Mouse (Mus musculus) spleen, adult 18-20 months (tissue): ENCODE data around the gene Ocrl.

Experiments
- DNase-seq, 2 experiments: peaks; one replicate each; pipeline ENCODE4 v3.0.0; 2022; ENCODE audit warnings: mixed read lengths in 2 of 2

Ocrl gene

DNA sequence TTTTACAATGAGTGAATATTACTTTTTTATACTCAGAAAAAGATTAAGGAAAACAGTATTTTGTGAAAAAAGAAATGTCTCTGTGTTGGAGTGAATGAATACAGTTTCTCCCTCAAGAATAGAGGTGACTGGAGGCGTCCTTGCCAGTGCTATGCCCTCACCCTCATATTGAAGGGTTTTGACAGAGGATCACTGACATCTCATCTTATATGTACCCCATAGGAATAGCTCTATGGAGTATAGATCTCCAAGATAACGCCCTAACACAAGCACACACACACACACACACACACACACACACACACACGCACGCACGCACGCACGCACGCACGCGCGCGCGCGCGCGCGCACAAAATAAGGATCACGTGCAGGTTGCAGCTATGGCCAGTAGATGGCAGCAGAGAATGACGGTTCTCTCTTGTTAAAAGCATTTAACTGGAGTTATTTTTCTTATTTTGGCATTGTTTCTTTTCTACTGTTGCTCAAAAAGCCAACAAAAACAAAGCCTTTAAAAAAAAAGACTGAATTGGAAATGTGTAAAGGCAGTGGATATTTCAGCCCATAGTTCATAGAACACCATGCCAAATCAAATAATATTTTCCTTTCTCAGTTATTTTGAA, 72.9 kb downstream of the Ocrl start:
- peak in 1 of 2 experiments; percentile 41 for DNase-seq

DNA sequence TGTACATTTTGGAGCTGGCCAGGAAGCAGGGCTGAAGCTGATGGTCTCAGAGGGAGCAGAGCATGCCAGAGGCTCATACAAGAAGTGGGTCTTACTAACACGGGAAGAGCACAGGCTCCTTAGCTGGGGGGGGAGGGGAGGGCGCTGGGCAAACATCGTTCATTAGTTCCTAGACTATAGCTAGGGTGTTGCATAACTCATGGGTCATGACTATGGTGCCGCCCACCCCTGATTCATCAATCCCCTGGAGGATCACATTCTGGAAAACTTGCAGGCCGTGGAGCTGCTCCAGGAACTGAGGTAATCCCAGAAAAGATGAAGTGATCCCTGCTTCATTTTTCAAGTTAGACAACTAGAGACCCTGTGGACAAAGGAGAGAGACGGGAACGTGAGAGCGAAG, 75.8 kb downstream of the Ocrl start:
- no peak for DNase-seq

DNA sequence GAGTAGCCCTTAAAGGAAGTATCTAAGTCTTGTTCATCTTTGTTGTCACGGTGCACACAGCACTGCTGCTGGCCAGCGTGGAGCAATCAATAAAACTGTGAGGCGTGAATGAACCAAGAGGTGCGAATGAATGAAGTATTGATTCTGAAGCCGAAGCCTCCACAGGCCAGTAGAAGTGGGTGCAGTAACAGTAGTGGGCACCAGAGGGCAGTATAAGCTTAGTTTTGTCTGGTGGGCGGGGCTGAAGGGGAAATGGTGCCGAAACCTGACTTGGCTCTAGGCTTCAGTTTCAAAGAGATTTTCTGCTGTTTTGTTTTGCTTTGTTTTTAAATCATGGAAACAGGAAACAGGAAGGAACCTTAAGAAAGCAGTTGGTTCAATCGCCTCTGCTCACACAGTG, 80.4 kb downstream of the Ocrl start:
- DNase-seq = peak; percentile 54 to 71

DNA sequence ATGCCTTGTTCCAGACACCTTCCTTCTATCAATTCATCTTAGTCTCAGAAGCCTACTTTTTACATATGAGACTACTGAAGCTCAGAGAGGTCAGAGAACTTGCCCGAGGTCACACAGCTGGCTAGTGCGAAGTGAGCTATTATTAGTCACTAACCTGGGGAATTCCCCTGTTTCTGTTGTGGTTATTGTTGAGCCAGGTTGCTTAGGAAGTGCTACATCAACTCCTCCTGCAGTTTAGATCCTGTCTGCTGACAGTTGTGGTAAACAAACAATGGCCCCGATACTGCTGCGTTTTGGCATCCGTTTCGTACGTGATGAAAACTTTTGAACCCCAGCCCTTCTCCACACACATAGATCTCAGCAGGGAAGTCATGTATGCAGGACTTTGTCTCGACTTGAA, 86.2 kb downstream of the Ocrl start:
- DNase-seq = no peak

DNA sequence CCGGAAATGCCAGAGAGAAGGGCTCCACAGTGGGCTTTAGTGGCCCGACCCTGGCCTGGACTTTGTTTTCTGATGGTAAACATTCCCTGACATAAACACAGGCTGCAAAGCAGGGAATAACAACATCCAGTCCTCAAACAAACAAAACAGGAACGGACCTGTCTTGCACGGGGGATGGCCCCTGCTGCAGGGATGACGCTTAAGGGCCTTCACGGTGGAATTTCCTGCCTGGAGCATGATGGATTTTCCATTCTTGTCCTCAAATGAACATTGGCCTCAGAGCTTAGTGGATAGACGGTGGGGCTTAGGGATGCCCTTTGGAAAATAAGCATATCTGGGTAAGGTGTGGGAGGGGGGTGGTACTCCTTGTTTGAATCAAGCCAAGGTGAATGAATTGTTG, 89.0 kb downstream of the Ocrl start:
- no peak for DNase-seq

DNA sequence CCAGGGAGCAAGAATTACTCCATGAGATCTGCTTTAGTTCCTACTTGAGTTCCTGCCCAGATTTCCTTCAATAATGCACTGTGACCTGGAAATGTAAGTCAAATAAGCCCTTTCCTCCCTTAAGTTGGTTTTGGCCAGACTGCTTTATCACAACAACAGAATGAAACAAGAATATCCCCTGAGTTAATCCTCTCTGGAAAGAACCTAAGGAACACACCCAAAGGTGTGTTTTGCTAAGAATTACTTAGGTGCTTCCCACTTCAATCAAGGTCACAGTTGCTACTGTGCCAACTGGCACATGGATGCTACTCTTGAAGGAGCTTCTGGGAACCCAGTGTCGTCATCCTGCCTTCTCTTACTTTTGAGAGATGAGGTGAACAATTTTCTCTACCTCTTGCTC, 92.6 kb downstream of the Ocrl start:
- DNase-seq = no peak

DNA sequence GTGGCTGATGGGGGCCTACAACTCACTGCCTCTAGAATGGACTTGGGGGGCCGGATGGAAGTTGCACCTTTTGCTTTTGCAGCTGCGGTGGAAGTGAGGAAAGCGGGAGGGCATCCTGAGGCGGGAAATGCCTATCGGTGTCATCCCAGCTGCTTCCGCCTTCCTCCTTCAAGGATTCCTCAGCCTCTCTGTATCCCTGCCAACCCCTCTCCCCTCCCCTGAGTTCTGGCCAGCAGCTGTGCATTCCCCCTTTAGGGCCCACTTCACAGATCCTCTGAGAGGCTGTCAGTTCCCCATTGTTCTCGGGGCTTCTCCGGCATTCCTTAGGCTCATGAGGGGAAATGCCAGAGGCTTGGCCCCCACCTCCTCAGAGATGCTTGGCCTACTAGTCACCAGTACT, 93.9 kb downstream of the Ocrl start:
- DNase-seq = no peak

DNA sequence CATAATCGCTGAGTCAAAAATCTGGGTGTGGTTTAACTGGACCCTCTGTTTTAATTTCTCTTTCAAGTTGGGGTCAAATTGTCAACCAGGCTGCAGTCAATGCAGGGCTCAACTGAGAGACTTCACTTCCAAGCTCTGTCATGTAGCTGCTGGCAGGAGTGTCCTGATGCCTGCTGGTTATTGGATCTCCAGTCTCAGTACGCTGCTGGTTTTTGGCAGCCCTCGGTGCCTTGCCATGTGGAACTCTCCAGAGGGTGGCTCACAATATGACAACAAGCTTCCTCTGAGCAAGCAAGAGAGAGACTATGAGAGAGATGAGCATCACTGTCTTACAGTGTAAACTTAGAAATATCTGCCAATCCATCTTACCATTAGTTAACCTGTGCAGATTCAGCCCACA, 99.5 kb downstream of the Ocrl start:
- DNase-seq = no peak
